Mouse (Mus musculus) ES-E14 (cell line): ENCODE results near the gene Olfr1395. TPM values are rescaled to one million over a fixed set of nuclear protein-coding genes. Genes with fewer than 3 reads are reported as not detected.

Experiments
- DNase-seq: peaks from one replicate; pipeline ENCODE4 v3.0.0-alpha.2; 2013; ENCODE audit warnings: low read depth, low spot score
- H3K27ac ChIP-seq: 2 replicates; pipeline ENCODE4 v1.5.1; 2012; ENCODE audit warnings: low read depth, mild to moderate bottlenecking, low read length, moderate library complexity, mixed read lengths; ENCODE audit not compliant: poor library complexity, insufficient read depth, severe bottlenecking
- H3K36me3 ChIP-seq: 2 replicates; pipeline ENCODE4 v1.6.1; 2012; ENCODE audit warnings: mild to moderate bottlenecking, low read length, moderate library complexity, mixed read lengths; ENCODE audit not compliant: control insufficient read depth, poor library complexity, insufficient read depth, severe bottlenecking
- H3K4me1 ChIP-seq, 2 experiments: fragments of 150-350 bp in 1 of 2; sonication (generic) in 1 of 2; 2 replicates each; pipeline ENCODE4 v1.6.1; 2012; ENCODE audit warnings: low read length in 2 of 2, mild to moderate bottlenecking in 1 of 2, mixed read lengths in 1 of 2; ENCODE audit not compliant: control insufficient read depth in 2 of 2, insufficient read depth in 2 of 2, poor library complexity in 1 of 2
- H3K4me3 ChIP-seq, 2 experiments: fragments of 150-350 bp in 1 of 2; sonication (generic) in 1 of 2; 2 replicates each; pipeline ENCODE4 v1.5.1; 2012; ENCODE audit warnings: low read length in 2 of 2, low read depth in 1 of 2, mild to moderate bottlenecking in 1 of 2, mixed read lengths in 1 of 2; ENCODE audit not compliant: insufficient read depth in 1 of 2, poor library complexity in 1 of 2, severe bottlenecking in 1 of 2
- H3K9ac ChIP-seq: 2 replicates; pipeline ENCODE4 v1.6.1; 2012; ENCODE audit warnings: low read depth, mild to moderate bottlenecking, low read length, mixed read lengths; ENCODE audit not compliant: poor library complexity, insufficient read depth, severe bottlenecking
- H3K9me3 ChIP-seq: fragments of 150-350 bp; sonication (generic); 2 replicates; pipeline ENCODE4 v1.6.1; 2012; ENCODE audit warnings: low read depth, mild to moderate bottlenecking, low read length; ENCODE audit not compliant: control insufficient read depth, insufficient read depth
- CHD2 ChIP-seq: IDR thresholded peaks from 2 replicates; pipeline ENCODE4 v1.6.1; 2014; ENCODE audit warnings: mild to moderate bottlenecking, low read depth, low read length, inconsistent platforms
- HCFC1 ChIP-seq: IDR thresholded peaks from 2 replicates; pipeline ENCODE4 v1.6.1; 2012; ENCODE audit warnings: low read length, inconsistent platforms, borderline replicate concordance; ENCODE audit not compliant: insufficient read depth
- MAFK ChIP-seq: IDR thresholded peaks from 2 replicates; pipeline ENCODE4 v1.6.1; 2014; ENCODE audit warnings: mild to moderate bottlenecking, low read depth, low read length, inconsistent platforms; ENCODE audit not compliant: insufficient read depth
- ZC3H11A ChIP-seq: IDR thresholded peaks from 2 replicates; pipeline ENCODE4 v1.6.1; 2012; ENCODE audit warnings: low read depth, mild to moderate bottlenecking, inconsistent platforms, low read length, borderline replicate concordance
- ZNF384 ChIP-seq: IDR thresholded peaks from 2 replicates; pipeline ENCODE4 v1.6.1; 2012; ENCODE audit warnings: low read depth, low read length, inconsistent platforms
- in situ Hi-C, 2 experiments: fragments of 600-800 bp; cut with MboI; formaldehyde crosslinking; loops; one replicate each; pipeline ENCODE4 v1.15.1; 2025; ENCODE audit warnings: low sequenced_read_pairs in 2 of 2, inconsistent platforms in 1 of 2; ENCODE audit not compliant: unreplicated experiment in 2 of 2
- total RNA-seq: library from RNA; depleted of rRNA; stranded (reverse); fragments of 300-350 nt; gene quantifications from 2 replicates; pipeline ENCODE4 v1.2.3, GENCODE M21; 2012

Gene Olfr1395
- total RNA-seq, 1 experiment: not detected

GRCm38 (mm10) chr11:49183172-49183571, 41.1 kb downstream of the Olfr1395 start:
- DNase-seq: no peak
- no peak overlapping the region for H3K9ac ChIP-seq
- TF ChIP-seq ZC3H11A (no peak), MAFK (no peak), CHD2 (no peak), ZNF384 (no peak), HCFC1 (no peak)
- in situ Hi-C loops: no loop called here
- no peak overlapping the region for H3K4me3 ChIP-seq
- no peaks in the 10 kb centered on the region for H3K4me1 ChIP-seq
- no peaks in the 10 kb centered on the region for H3K9me3 ChIP-seq
- H3K36me3 ChIP-seq: no peaks in the 10 kb centered on the region
- no peak overlapping the region for H3K27ac ChIP-seq

GRCm38 (mm10) chr11:49186452-49186851, 44.4 kb downstream of the Olfr1395 start:
- Histone ChIP-seq H3K36me3 (no peaks in the 10 kb centered on the region), H3K9me3 (no peaks in the 10 kb centered on the region), H3K9ac (no peak overlapping the region), H3K27ac (no peak overlapping the region), H3K4me1 (no peaks in the 10 kb centered on the region), H3K4me3 (no peak overlapping the region)
- TF ChIP-seq ZC3H11A (no peak), HCFC1 (no peak), ZNF384 (no peak), CHD2 (no peak), MAFK (no peak)
- DNase-seq: no peak
- in situ Hi-C loops: loop anchor here in 1 of 2 experiments (5.0 kb wide), 1 partner anchor 81 kb away; no protein-coding TSS in a partner anchor

- in situ Hi-C loops: loop anchor here in 1 of 2 experiments (5.0 kb wide), 1 partner anchor 80 kb away; no protein-coding TSS in a partner anchor
- no peaks in the 10 kb centered on the region for H3K36me3 ChIP-seq
- 0 out of 4 replicates have a peak within 1 kb of the TSS, but pooled peaks of 1 of the 2 experiments have one; percentile 13 for H3K4me3 ChIP-seq
- H3K27ac ChIP-seq: no peak within 1 kb of the TSS
- H3K9me3 ChIP-seq: no peaks in the 10 kb centered on the region
- no peak within 1 kb of the TSS for H3K9ac ChIP-seq
- H3K4me1 ChIP-seq: no peaks in the 10 kb centered on the region
- no peak for DNase-seq
- TF ChIP-seq ZC3H11A: no peak
- no peak for TF ChIP-seq ZNF384
- TF ChIP-seq CHD2: no peak
- TF ChIP-seq HCFC1: no peak
- TF ChIP-seq MAFK: no peak
Observed at GRCm38 (mm10) chr11:49186955-49187488, 44.9 kb downstream of the Olfr1395 start, which contains the start of gene Btnl9. TSS of gene Btnl9 (minus strand) at chr11:49187159.

- Histone ChIP-seq H3K9ac (no peak overlapping the region), H3K4me1 (no peaks in the 10 kb centered on the region), H3K9me3 (no peaks in the 10 kb centered on the region), H3K27ac (no peak overlapping the region), H3K4me3 (0 out of 4 replicates have a peak overlapping the region, but pooled peaks of 1 of the 2 experiments have one; percentile 13), H3K36me3 (no peaks in the 10 kb centered on the region)
- in situ Hi-C loops: loop anchor here in 1 of 2 experiments (5.0 kb wide), 1 partner anchor 80 kb away; no protein-coding TSS in a partner anchor
- no peak for DNase-seq
- TF ChIP-seq HCFC1 (no peak), ZNF384 (no peak), ZC3H11A (no peak), MAFK (no peak), CHD2 (no peak)
Observed at GRCm38 (mm10) chr11:49187701-49188100, 45.6 kb downstream of the Olfr1395 start.
